Mouse (Mus musculus) gastrocnemius, postnatal 36 days (tissue): ENCODE results near the gene Gm10842. TPM values are rescaled to one million over a fixed set of nuclear protein-coding genes. Genes with fewer than 3 reads are reported as not detected.

Source experiments
- total RNA-seq, 2 experiments: library from RNA; stranded (reverse); gene quantifications; 2 replicates each; pipeline ENCODE4 v1.2.3; 2021

The Gm10842 gene
- total RNA-seq, 2 experiments from 2014 or later: not detected

Other genes with a start within 250 kb of the Gm10842 start
- gene Efcab3, start 83.3 kb upstream of the Gm10842 start, total RNA-seq: not detected
- 1 to 10 TPM; 6.0 to 8.4 TPM for gene Mettl2, start 20.5 kb upstream of the Gm10842 start, total RNA-seq
- 10 to 100 TPM; 37.4 to 41.1 TPM for gene Tlk2, start 31.9 kb downstream of the Gm10842 start, total RNA-seq
- 10 to 100 TPM; 12.9 to 16.0 TPM for gene Mrc2, start 145.8 kb downstream of the Gm10842 start, total RNA-seq